Mouse (Mus musculus) MEL (cell line): ENCODE data around the gene Tmem232. TPM values are rescaled to one million over a fixed set of nuclear protein-coding genes. Genes with fewer than 3 reads are reported as not detected.

Experiments used
- DNase-seq: peaks from one replicate; pipeline ENCODE4 v3.0.0; 2011; ENCODE audit warnings: low read depth, low spot score
- H3K27ac ChIP-seq: 2 replicates; pipeline ENCODE4 v1.5.1; 2012; ENCODE audit warnings: low read depth, mild to moderate bottlenecking, control low read depth, low read length, moderate library complexity; ENCODE audit not compliant: control insufficient read depth
- H3K27me3 ChIP-seq, 2 experiments: fragments of 150-350 bp in 1 of 2; sonication (generic) in 1 of 2; 2 replicates each; pipeline ENCODE4 v1.6.1; 2012; ENCODE audit warnings: low read length in 2 of 2, mild to moderate bottlenecking in 2 of 2, improper control_type of control experiment in 1 of 2, moderate library complexity in 1 of 2; ENCODE audit not compliant: insufficient read depth in 2 of 2, control insufficient read depth in 1 of 2
- H3K36me3 ChIP-seq, 2 experiments: 2 replicates each; pipeline ENCODE4 v1.6.1; 2012 to 2014; ENCODE audit warnings: low read length in 2 of 2, improper control_type of control experiment in 1 of 2, inconsistent platforms in 1 of 2, mild to moderate bottlenecking in 1 of 2; ENCODE audit not compliant: insufficient read depth in 2 of 2, control insufficient read depth in 1 of 2
- H3K4me1 ChIP-seq, 2 experiments: fragments of 150-350 bp in 1 of 2; sonication (generic) in 1 of 2; 2 replicates each; pipeline ENCODE4 v1.6.1; 2012; ENCODE audit warnings: low read length in 2 of 2, improper control_type of control experiment in 1 of 2, mild to moderate bottlenecking in 1 of 2; ENCODE audit not compliant: insufficient read depth in 2 of 2, control insufficient read depth in 1 of 2
- H3K4me3 ChIP-seq, 2 experiments: fragments of 150-350 bp in 1 of 2; sonication (generic) in 1 of 2; 2 replicates each; pipeline ENCODE4 v1.5.1; 2012; ENCODE audit warnings: low read depth in 2 of 2, low read length in 2 of 2, mild to moderate bottlenecking in 2 of 2, moderate library complexity in 2 of 2, control low read depth in 1 of 2, improper control_type of control experiment in 1 of 2; ENCODE audit not compliant: control insufficient read depth in 1 of 2, insufficient read depth in 1 of 2
- H3K79me2 ChIP-seq: 2 replicates; pipeline ENCODE4 v1.6.1; 2012; ENCODE audit warnings: mild to moderate bottlenecking, low read length, moderate library complexity; ENCODE audit not compliant: control insufficient read depth, poor library complexity, insufficient read depth
- H3K9ac ChIP-seq: 2 replicates; pipeline ENCODE4 v1.6.1; 2012; ENCODE audit warnings: low read depth, mild to moderate bottlenecking, control low read depth, low read length, moderate library complexity; ENCODE audit not compliant: control insufficient read depth, poor library complexity, severe bottlenecking
- H3K9me3 ChIP-seq: fragments of 150-350 bp; sonication (generic); replicated peaks from 2 replicates; pipeline ENCODE4 v1.6.1; 2012; ENCODE audit warnings: mild to moderate bottlenecking, low read length, improper control_type of control experiment, moderate library complexity; ENCODE audit not compliant: insufficient read depth
- E2F4 ChIP-seq: IDR thresholded peaks from 2 replicates; pipeline ENCODE4 v1.6.1; 2011; ENCODE audit warnings: low read depth, low read length, improper control_type of control experiment, borderline replicate concordance
- ETS1 ChIP-seq: IDR thresholded peaks from 2 replicates; pipeline ENCODE4 v1.6.1; 2012; ENCODE audit warnings: low read depth, mild to moderate bottlenecking, inconsistent platforms, low read length, improper control_type of control experiment, moderate library complexity
- GABPA ChIP-seq: IDR thresholded peaks from 2 replicates; pipeline ENCODE4 v1.6.1; 2012; ENCODE audit warnings: low read depth, mild to moderate bottlenecking, inconsistent platforms, low read length, improper control_type of control experiment, moderate library complexity
- GATA1 ChIP-seq: IDR thresholded peaks from 2 replicates; pipeline ENCODE4 v1.6.1; 2011; ENCODE audit warnings: low read depth, low read length, improper control_type of control experiment
- HCFC1 ChIP-seq: IDR thresholded peaks from 2 replicates; pipeline ENCODE4 v1.6.1; 2012; ENCODE audit warnings: low read depth, mild to moderate bottlenecking, inconsistent platforms, low read length, improper control_type of control experiment, moderate library complexity
- MAFK ChIP-seq: IDR thresholded peaks from 2 replicates; pipeline ENCODE4 v1.6.1; 2011; ENCODE audit warnings: low read depth, mild to moderate bottlenecking, low read length, improper control_type of control experiment, borderline replicate concordance
- MAX ChIP-seq: IDR thresholded peaks from 2 replicates; pipeline ENCODE4 v1.6.1; 2011; ENCODE audit warnings: low read length, improper control_type of control experiment
- MEF2A ChIP-seq: IDR thresholded peaks from 2 replicates; pipeline ENCODE4 v1.6.1; 2014; ENCODE audit warnings: low read depth, mild to moderate bottlenecking, inconsistent platforms, low read length, improper control_type of control experiment; ENCODE audit not compliant: poor library complexity, insufficient replicate concordance, severe bottlenecking; ENCODE audit errors: extremely low read depth
- MXI1 ChIP-seq: IDR thresholded peaks from 2 replicates; pipeline ENCODE4 v1.6.1; 2011; ENCODE audit warnings: mild to moderate bottlenecking, low read depth, low read length, improper control_type of control experiment
- NELFE ChIP-seq: IDR thresholded peaks from 2 replicates; pipeline ENCODE4 v1.6.1; 2011; ENCODE audit warnings: low read depth, low read length, improper control_type of control experiment
- POLR2AphosphoS2 ChIP-seq: IDR thresholded peaks from 2 replicates; pipeline ENCODE4 v1.6.1; 2011; ENCODE audit warnings: low read length, improper control_type of control experiment
- RAD21 ChIP-seq: IDR thresholded peaks from 2 replicates; pipeline ENCODE4 v1.6.1; 2011; ENCODE audit warnings: mild to moderate bottlenecking, low read depth, low read length, improper control_type of control experiment
- SIN3A ChIP-seq: IDR thresholded peaks from 2 replicates; pipeline ENCODE4 v1.6.1; 2012; ENCODE audit warnings: low read length, improper control_type of control experiment, inconsistent platforms
- TBP ChIP-seq: IDR thresholded peaks from 2 replicates; pipeline ENCODE4 v1.8.0; 2011; ENCODE audit warnings: low read depth, low read length, improper control_type of control experiment
- UBTF ChIP-seq: IDR thresholded peaks from 2 replicates; pipeline ENCODE4 v1.6.1; 2012; ENCODE audit warnings: low read depth, mild to moderate bottlenecking, inconsistent platforms, low read length, improper control_type of control experiment, moderate library complexity, borderline replicate concordance; ENCODE audit not compliant: insufficient read depth
- USF2 ChIP-seq, 2 experiments: IDR thresholded peaks; 2 replicates each; pipeline ENCODE4 v1.6.1; 2011 to 2012; ENCODE audit warnings: improper control_type of control experiment in 2 of 2, low read length in 2 of 2, borderline replicate concordance in 1 of 2, inconsistent platforms in 1 of 2, low read depth in 1 of 2, mild to moderate bottlenecking in 1 of 2; ENCODE audit not compliant: insufficient read depth in 1 of 2
- ZKSCAN1 ChIP-seq: IDR thresholded peaks from 2 replicates; pipeline ENCODE4 v1.6.1; 2012; ENCODE audit warnings: low read depth, mild to moderate bottlenecking, inconsistent platforms, low read length, improper control_type of control experiment, moderate library complexity
- ZMIZ1 ChIP-seq: IDR thresholded peaks from 2 replicates; pipeline ENCODE4 v1.6.1; 2012; ENCODE audit warnings: low read depth, mild to moderate bottlenecking, inconsistent platforms, low read length, improper control_type of control experiment, moderate library complexity
- polyA plus RNA-seq, 2 experiments: library from polyadenylated mRNA; stranded (reverse) in 1 of 2; unstranded in 1 of 2; fragments of >175 nt in 1 of 2; fragments of >200 nt in 1 of 2; gene quantifications; 2 replicates each; pipeline versions ENCODE4 v1.2.1 to v1.2.4; 2012; ENCODE audit warnings: low replicate concordance in 2 of 2, low read depth in 1 of 2; ENCODE audit not compliant: insufficient read length in 2 of 2, insufficient read depth in 1 of 2, missing spikeins in 1 of 2
- total RNA-seq: library from RNA; depleted of rRNA; stranded (reverse); fragments of 300-350 nt; gene quantifications from 2 replicates; pipeline ENCODE4 v1.2.3, GENCODE M21; 2012

Tmem232 gene
- total and polyA plus RNA-seq, 3 experiments = 0.04 TPM; not detected in 2

- no peaks in the 10 kb centered on the region for H3K4me1 ChIP-seq
- TF ChIP-seq NELFE (no peak), GABPA (no peak), HCFC1 (no peak), SIN3A (no peak), MAX (no peak), USF2 (IDR thresholded peaks at IDR 0.05; ENCODE audit: borderline replicate concordance in 1 of 2, insufficient read depth in 1 of 2, low read depth in 1 of 2, low read length in 2 of 2) (no peak), E2F4 (no peak)
- TF ChIP-seq, all 39 proteins: peak for 0
Measured at GRCm38 (mm10) chr17:65365535-65366254, 174.9 kb downstream of the Tmem232 start.

DNA sequence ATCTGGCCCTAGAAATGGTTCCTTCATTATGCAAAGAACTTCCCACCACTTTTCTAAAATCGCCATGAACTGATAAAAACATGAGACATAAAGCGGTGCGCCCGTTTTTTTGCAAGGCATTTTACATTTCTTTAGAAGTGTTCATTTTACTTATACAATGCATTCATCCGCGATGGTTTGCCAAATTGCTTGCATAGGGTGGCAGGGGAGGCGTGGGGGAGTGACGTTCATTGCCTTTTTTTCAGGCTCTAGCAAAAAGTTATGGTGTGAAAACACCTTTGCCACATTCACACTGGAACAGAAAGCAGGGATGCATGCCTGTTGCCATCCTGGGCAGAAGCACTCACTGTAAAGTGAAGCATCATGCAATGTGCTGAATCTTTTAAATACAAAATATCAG, 188.7 kb downstream of the Tmem232 start:
- H3K9me3 ChIP-seq = no peaks in the 10 kb centered on the region
- no peaks in the 10 kb centered on the region for H3K27me3 ChIP-seq
- no peaks in the 10 kb centered on the region for H3K36me3 ChIP-seq
- no peak overlapping the region for H3K9ac ChIP-seq
- H3K4me3 ChIP-seq = no peak overlapping the region
- TF ChIP-seq TBP (no peak), POLR2AphosphoS2 (no peak), MXI1 (no peak)
- no peak for DNase-seq
- H3K4me1 ChIP-seq = no peaks in the 10 kb centered on the region
- H3K79me2 ChIP-seq = no peaks in the 10 kb centered on the region
- no peak overlapping the region for H3K27ac ChIP-seq

More at GRCm38 (mm10) chr17:65365535-65366254, 174.9 kb downstream of the Tmem232 start:
- H3K27ac ChIP-seq = no peak overlapping the region
- no peaks in the 10 kb centered on the region for H3K79me2 ChIP-seq
- H3K9me3 ChIP-seq = no peaks in the 10 kb centered on the region
- no peak overlapping the region for H3K9ac ChIP-seq
- H3K27me3 ChIP-seq = no peaks in the 10 kb centered on the region
- no peak for DNase-seq
- H3K36me3 ChIP-seq = no peaks in the 10 kb centered on the region
- no peak overlapping the region for H3K4me3 ChIP-seq

GRCm38 (mm10) chr17:65340016-65340415, 200.6 kb downstream of the Tmem232 start:
- no peak overlapping the region for H3K27ac ChIP-seq
- H3K9ac ChIP-seq = no peak overlapping the region
- no peak overlapping the region for H3K4me3 ChIP-seq
- TF ChIP-seq ETS1 = no peak
- no peak for TF ChIP-seq MAFK
- TF ChIP-seq USF2 (IDR thresholded peaks at IDR 0.05; ENCODE audit: borderline replicate concordance in 1 of 2, insufficient read depth in 1 of 2, low read depth in 1 of 2, low read length in 2 of 2) = no peak
- no peak for TF ChIP-seq ZMIZ1
- TF ChIP-seq ZKSCAN1 = no peak
- no peak for TF ChIP-seq GABPA
- TF ChIP-seq GATA1 = no peak
- TF ChIP-seq UBTF = no peak
- TF ChIP-seq MEF2A = no peak
- TF ChIP-seq MXI1 = no peak
- no peak for TF ChIP-seq RAD21
- H3K9me3 ChIP-seq = no peaks in the 10 kb centered on the region
- no peaks in the 10 kb centered on the region for H3K79me2 ChIP-seq
- H3K27me3 ChIP-seq = no peaks in the 10 kb centered on the region
- H3K4me1 ChIP-seq = no peaks in the 10 kb centered on the region
- H3K36me3 ChIP-seq = no peaks in the 10 kb centered on the region
- DNase-seq = no peak
